Mouse (Mus musculus): ENCODE measurements around the gene Iqschfp.

Iqschfp gene

GRCm38 (mm10) chr3:68617708-68618107 is 725.7 kb downstream of the Iqschfp start:
- in situ Hi-C loops (cut with MboI; ENCODE audit: low sequenced_read_pairs) = loop anchor here (25.0 kb wide), 1 partner anchor 95 kb away; no protein-coding TSS in a partner anchor

DNA sequence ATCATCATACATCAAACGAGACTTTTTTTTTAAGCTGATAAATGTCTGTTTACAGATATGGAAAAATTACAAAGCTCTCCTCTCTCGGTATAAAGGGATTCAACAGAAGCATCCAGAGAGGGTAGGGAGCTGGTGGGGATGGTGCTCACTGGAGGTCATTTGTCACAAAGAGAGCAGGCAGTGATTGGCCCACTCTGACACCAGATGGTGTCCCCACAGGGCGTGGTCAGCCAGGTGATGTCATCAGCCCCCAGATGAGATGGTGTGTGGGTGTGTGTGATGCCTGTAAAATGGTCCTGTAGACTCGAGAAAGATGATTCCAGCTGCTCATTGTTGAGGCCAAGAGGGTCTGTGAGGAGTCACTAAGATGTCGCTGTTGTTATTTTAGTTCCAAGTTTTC is 727.1 kb downstream of the Iqschfp start:
- in situ Hi-C loops (cut with MboI; ENCODE audit: low sequenced_read_pairs) = loop anchor here (25.0 kb wide), 1 partner anchor 93 kb away; no protein-coding TSS in a partner anchor

GRCm38 (mm10) chr3:68621971-68622370 is 729.9 kb downstream of the Iqschfp start:
- in situ Hi-C loops (cut with MboI; ENCODE audit: low sequenced_read_pairs) = loop anchor here (25.0 kb wide), 1 partner anchor 90 kb away; no protein-coding TSS in a partner anchor

GRCm38 (mm10) chr3:68623036-68623435 is 731.0 kb downstream of the Iqschfp start:
- in situ Hi-C loops (cut with MboI; ENCODE audit: low sequenced_read_pairs) = loop anchor here (25.0 kb wide), 1 partner anchor 89 kb away; no protein-coding TSS in a partner anchor

DNA sequence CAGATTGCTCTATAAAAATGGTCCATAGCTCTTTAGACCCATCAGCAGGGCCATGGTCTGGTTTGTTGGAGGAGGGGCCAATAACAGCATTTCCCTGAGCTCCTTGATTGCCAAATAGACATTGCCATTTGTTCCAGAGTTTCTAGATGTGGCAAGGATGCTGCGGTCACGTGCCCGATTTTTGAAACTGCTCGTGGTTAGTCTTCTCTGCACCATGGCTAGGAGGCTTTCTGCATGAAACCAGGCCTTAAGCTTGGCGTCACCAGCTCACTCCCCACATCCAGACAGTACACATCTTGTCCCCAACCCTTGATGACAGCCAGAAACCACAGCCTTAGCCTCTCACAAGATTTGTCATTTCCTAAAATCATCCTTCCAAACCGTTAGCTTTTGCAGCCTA is 732.4 kb downstream of the Iqschfp start:
- in situ Hi-C loops (cut with MboI; ENCODE audit: low sequenced_read_pairs) = loop anchor here (25.0 kb wide), 1 partner anchor 88 kb away; no protein-coding TSS in a partner anchor

- in situ Hi-C loops (cut with MboI; ENCODE audit: low sequenced_read_pairs) = no loop called here
Observed at GRCm38 (mm10) chr3:68630261-68630660, 738.2 kb downstream of the Iqschfp start.

DNA sequence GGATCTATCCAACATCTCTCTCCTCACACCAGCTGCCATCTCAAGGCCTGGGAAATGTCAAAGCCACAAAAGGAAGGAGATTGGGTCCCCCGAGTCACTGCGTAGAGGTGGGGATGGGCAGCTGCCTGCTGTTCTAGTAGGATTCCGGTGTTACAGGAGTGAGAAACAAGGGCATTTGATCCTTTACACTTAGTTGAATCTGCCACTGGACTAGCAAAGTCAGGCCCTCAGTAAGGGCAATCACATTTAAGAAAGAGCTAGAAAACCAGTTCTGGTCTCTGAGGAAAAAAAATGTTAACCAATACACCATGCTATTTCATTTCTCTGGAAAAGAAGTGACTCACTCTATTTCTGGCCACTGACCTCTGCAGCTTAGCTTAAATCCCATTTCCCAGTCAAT is 738.8 kb downstream of the Iqschfp start:
- in situ Hi-C loops (cut with MboI; ENCODE audit: low sequenced_read_pairs) = no loop called here

DNA sequence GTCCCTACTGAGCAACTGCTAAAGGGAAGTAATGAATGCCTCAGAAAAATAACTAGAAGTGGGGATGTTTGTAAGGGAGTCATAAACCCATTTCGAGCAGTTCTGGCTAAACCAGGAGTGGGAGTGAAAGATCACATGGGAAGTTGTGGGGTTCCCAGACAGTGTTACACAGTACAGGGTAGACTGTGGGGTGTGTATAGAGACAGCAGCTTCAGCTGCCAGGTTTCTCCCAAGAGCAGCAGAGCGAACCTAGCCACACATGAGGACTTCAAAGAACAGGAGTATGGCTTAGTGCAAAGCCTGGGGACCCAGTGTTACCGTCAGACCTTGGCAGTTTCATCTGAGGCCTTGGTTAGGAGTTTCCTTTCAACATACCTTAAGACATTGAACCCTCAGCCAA is 740.7 kb downstream of the Iqschfp start:
- in situ Hi-C loops (cut with MboI; ENCODE audit: low sequenced_read_pairs) = no loop called here

GRCm38 (mm10) chr3:68633577-68633976 is 741.5 kb downstream of the Iqschfp start:
- in situ Hi-C loops (cut with MboI; ENCODE audit: low sequenced_read_pairs) = no loop called here

DNA sequence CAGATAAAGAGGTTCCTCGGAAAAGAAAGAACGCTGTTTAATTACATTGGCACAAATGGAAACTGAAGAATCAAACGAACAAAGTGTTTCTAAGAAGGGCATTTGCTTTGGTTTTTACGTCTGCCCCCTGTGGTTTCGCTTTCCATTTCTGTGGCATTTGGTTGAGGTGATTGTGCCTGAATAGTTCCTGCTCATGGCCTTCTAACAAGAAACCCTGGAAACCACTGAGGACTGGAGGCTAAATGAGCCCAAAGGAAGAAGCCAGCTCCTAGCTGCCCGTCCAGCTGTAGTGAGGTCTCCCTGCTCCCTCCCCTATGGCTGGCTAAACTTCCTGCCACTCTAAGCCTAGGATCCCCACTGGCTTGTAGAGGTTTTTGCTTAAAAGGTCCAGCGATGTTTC is 745.9 kb downstream of the Iqschfp start:
- in situ Hi-C loops (cut with MboI; ENCODE audit: low sequenced_read_pairs) = no loop called here

DNA sequence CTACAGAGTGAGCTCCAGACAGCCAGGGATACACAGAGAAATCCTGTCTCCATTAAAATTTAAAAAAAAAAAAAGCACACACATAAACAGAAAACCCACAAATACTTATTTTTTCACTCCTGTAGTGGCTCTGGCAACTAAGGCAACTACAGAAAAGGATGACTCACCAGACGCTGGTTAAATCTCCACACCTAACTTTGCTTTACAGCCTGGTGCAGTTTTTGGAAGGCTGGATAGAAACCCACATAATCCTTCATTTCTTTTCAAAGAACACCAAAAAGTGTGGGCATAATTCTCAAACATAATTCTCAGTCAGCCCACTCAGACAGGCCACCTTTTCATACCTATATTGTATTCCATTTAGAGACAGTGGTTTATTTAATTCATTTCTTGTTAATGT is 746.7 kb downstream of the Iqschfp start:
- in situ Hi-C loops (cut with MboI; ENCODE audit: low sequenced_read_pairs) = no loop called here

GRCm38 (mm10) chr3:68642935-68643334 is 750.9 kb downstream of the Iqschfp start:
- in situ Hi-C loops (cut with MboI; ENCODE audit: low sequenced_read_pairs) = no loop called here

DNA sequence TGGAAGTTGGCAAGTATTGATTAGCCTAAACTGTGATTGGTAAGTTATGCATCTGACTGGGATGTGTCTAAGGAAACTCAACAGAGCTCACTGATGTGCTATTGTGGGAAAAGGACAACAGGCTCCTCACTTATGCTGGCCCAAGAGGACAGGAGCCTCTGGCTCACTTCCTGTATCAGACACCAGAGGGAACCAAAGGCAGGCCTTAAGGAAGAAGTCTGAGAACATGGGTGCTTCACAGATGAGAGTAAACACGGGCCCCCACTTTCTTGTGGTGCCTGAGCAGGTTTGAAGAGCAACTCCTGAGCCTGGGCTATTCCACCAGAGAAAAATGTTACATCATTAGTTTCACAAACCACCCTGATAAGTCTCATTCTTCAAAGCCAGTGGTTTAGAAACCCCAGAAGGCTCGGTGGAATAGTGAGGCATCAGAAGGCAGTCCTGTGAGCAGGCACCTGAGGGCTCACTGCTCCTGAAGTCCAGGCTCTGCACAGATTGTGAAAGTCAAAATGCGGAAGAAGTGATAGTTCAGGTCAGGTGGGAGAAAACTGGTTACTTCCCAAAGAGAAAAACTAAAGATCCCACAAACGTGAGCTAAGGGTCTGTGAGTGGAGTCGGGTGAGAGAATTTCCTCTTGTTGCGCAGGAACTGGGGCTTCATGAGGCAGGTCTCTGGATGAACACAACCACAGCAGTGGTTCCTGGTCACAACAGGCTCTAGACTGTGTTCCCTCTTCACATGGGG is 754.5 kb downstream of the Iqschfp start:
- in situ Hi-C loops (cut with MboI; ENCODE audit: low sequenced_read_pairs) = no loop called here

GRCm38 (mm10) chr3:68647282-68647681 is 755.2 kb downstream of the Iqschfp start:
- in situ Hi-C loops (cut with MboI; ENCODE audit: low sequenced_read_pairs) = no loop called here

GRCm38 (mm10) chr3:68650251-68650650 is 758.2 kb downstream of the Iqschfp start:
- in situ Hi-C loops (cut with MboI; ENCODE audit: low sequenced_read_pairs) = no loop called here

DNA sequence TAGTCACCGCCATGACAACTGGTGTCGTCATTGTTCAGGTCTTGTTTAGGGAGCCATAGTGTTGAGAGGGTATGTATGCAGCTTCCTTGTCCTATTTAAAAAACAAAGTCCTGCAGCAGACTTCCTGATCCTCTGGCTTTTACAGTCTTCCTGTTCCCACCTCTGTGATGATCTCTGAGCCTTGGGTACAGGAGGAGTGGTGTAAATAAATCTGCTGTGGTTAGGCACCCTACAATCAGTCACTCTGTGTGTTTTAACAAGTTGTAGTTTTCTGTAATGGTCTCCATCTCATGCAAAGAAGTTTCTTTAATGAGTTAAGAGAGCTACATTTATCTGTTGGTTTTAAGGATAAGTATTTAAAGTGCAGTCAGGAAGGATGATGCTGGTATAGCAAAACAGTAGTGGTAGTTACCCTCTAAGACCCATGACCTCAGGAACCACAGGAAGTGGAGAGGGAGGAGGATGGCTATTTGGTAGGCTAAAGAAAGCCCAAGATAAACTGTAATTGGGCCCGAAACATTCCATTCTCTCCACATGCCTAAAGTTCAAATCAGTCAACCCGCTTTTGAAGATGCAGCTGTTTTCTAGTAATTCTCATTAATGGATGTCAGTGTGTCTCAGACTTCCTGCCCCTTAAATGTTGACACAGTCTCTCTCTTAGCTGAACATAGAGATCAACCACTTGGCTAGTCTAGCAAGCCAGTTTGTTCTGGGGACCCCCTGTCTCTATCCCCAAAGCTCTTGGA is 764.7 kb downstream of the Iqschfp start:
- in situ Hi-C loops (cut with MboI; ENCODE audit: low sequenced_read_pairs) = no loop called here

GRCm38 (mm10) chr3:68657589-68658245 is 765.7 kb downstream of the Iqschfp start:
- in situ Hi-C loops (cut with MboI; ENCODE audit: low sequenced_read_pairs) = no loop called here

DNA sequence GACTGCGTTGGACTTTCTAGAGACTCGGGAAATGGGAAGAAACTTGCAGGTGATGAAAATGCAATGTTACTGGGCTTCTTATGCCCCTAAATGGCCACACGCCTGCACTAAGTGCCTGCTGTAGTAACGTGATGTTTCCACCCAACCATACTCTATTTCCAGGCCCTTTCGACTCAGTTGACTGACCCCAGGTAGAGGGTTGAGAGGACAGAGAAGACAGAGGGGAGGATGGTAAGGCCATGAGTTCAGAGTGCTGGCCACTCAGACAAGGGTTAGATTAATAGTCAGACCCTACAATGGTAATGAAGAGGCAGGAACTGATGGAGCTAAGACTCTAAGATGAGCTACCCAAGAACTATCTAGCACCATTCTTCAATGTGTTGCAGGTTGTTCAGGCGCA is 768.0 kb downstream of the Iqschfp start:
- in situ Hi-C loops (cut with MboI; ENCODE audit: low sequenced_read_pairs) = no loop called here

GRCm38 (mm10) chr3:68660538-68660937 is 768.5 kb downstream of the Iqschfp start:
- in situ Hi-C loops (cut with MboI; ENCODE audit: low sequenced_read_pairs) = no loop called here

GRCm38 (mm10) chr3:68662386-68662785 is 770.4 kb downstream of the Iqschfp start:
- in situ Hi-C loops (cut with MboI; ENCODE audit: low sequenced_read_pairs) = no loop called here

DNA sequence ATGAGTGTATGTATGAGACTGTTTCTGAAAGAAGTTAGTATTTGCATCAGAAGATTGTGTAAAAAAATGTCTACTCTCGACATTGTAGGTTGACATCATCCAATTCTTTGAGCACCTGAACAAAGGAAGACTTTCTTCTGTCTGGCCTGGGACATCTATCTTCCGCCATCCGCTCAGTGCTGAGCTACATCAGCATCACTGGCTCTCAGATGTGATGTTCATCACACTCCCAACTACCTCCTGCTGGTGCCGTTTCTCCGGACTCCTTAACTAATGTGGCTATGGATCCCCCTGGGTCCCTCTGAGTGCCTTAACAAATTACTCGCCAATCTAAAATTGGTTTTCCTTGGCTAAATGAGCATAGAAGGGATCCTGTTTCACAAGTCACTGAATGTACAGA is 772.3 kb downstream of the Iqschfp start:
- in situ Hi-C loops (cut with MboI; ENCODE audit: low sequenced_read_pairs) = no loop called here
